In genomic region chr2:79647728-79648127, GRCm38 (mm10) we compare ENCODE assay signal across 26 mouse cellular contexts. TPM values are rescaled to one million over a fixed set of nuclear protein-coding genes. Genes with fewer than 3 reads are reported as not detected.
"Had no signal": no experiment of that assay in that cellular context is flagged by ENCODE, and none has a peak within 500 bp of the region (broad histone marks: within the 10 kb centered on the region; RNA-seq: fewer than 3 reads in every experiment).

No protein-coding gene starts in this region.

- H3K27ac ChIP-seq: liver, embryonic 15.5 days; lung, embryonic 15.5 days; macrophage; midbrain, embryonic 12.5 days; neural tube, embryonic 13.5 days; neural tube, embryonic 15.5 days had no signal

- H3K4me1 ChIP-seq: liver, embryonic 15.5 days; midbrain, embryonic 12.5 days; neural tube, embryonic 13.5 days; neural tube, embryonic 15.5 days had no signal

- DNase-seq: liver, postnatal 0 days; lung, adult 2 months; lung, postnatal 14 days; lung, postnatal 36 days; midbrain, embryonic 14.5 days; retina, postnatal 1 day; right cerebral cortex, adult 18-20 months; right cerebral cortex, postnatal 25 days; right cerebral cortex, postnatal 4 days; spleen, adult 18-20 months; thymus, adult 2 months; thymus, postnatal 25 days; thymus, postnatal 4 days had no signal

- ATAC-seq: liver, postnatal 0 days; lung, postnatal 0 days; midbrain, embryonic 16.5 days had no signal

- H3K9me3 ChIP-seq: liver, embryonic 15.5 days; lung, embryonic 15.5 days; megakaryocyte, embryonic 14.5 days; midbrain, embryonic 12.5 days; neural tube, embryonic 13.5 days; neural tube, embryonic 15.5 days had no signal

- H3K9ac ChIP-seq: liver, embryonic 15.5 days; liver, postnatal 0 days; lung, embryonic 15.5 days; midbrain, embryonic 12.5 days; neural tube, embryonic 13.5 days; neural tube, embryonic 15.5 days had no signal

- H3K4me3 ChIP-seq: liver, embryonic 15.5 days; lung, embryonic 15.5 days; megakaryocyte, embryonic 14.5 days; midbrain, embryonic 12.5 days; neural tube, embryonic 13.5 days; neural tube, embryonic 15.5 days had no signal

- H3K4me2 ChIP-seq: liver, embryonic 15.5 days; lung, embryonic 15.5 days; midbrain, embryonic 12.5 days; neural tube, embryonic 13.5 days; neural tube, embryonic 15.5 days had no signal

- H3K27me3 ChIP-seq: liver, embryonic 15.5 days; lung, embryonic 15.5 days; megakaryocyte, embryonic 14.5 days; midbrain, embryonic 12.5 days; neural tube, embryonic 13.5 days; neural tube, embryonic 15.5 days had no signal

RNA-seq across cellular contexts. Expression of gene Ppp1r1c, which starts 59.9 kb away (rescaled TPM):
- polyA plus RNA-seq: liver, embryonic 15.5 days; liver, postnatal 0 days; lung, adult 2 months; lung, postnatal 0 days; macrophage; small intestine, adult 2 months; stomach, embryonic 14.5 days; stomach, embryonic 16.5 days; thymus, adult 2 months; urinary bladder, adult 2 months had no signal
